Mouse (Mus musculus): ENCODE results near the gene Atp5e.

Atp5e gene

DNA sequence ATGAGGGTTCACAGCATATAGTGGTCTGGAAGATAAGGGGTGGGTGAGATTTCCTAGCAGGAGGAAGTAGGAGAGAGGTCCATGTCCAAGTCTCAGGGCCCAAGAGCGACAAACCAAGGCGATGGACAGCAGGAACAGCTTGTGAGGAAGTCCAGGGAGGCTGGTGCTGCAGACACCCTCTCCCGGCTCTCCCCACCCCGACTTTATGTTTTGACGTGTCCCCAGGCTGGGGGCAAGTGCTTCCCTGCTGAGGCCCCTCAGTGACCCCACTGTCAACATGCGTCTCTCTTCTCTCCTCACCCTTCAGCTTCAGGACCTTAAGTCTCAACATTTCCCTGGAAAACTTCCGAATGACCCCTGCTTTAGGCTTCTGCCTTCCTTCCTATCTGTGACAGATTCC lies 50.8 kb downstream of the Atp5e start:
- DNase-seq: no peak

Data from cerebellum, adult 11-12 months (tissue).